Mouse (Mus musculus) E14TG2a.4 (cell line): Measurements from ENCODE around the gene Tuba3a.

Experiments
- CTCF ChIP-seq: conservative IDR thresholded peaks from 2 replicates; pipeline ENCODE4 v1.5.1; 2014; ENCODE audit warnings: low read length
- NANOG ChIP-seq: IDR thresholded peaks from 2 replicates; pipeline ENCODE4 v1.6.1; 2014; ENCODE audit warnings: borderline replicate concordance, low read length, mixed read lengths

- TF ChIP-seq CTCF: no peak
- TF ChIP-seq NANOG: no peak
Observed at GRCm38 (mm10) chr6:125322794-125323193, 37.0 kb upstream of the Tuba3a start.
